Mouse (Mus musculus) heart, postnatal 14 days (tissue): ENCODE data around the gene Lrrc20. TPM values are rescaled to one million over a fixed set of nuclear protein-coding genes. Genes with fewer than 3 reads are reported as not detected.
"Not testable (repeated sequence)": the region's sequence is repeated elsewhere in the genome, so short reads cannot be mapped to it uniquely, and the experiment has no call there.

ENCODE experiments used
- DNase-seq, 2 experiments: peaks; one replicate each; pipeline ENCODE4 v3.0.0; 2021 to 2022
- intact Hi-C: fragments of 180-260 bp; cut with DNase I; formaldehyde crosslinking; loops from one replicate; pipeline ENCODE4 v1.15.1; 2025
- total RNA-seq, 2 experiments: library from RNA; stranded (reverse); gene quantifications; 2 replicates each; pipeline ENCODE4 v1.2.3; 2021

The Lrrc20 gene
- total RNA-seq, 2 experiments from 2014 or later: 24.5 to 25.8 TPM

DNA sequence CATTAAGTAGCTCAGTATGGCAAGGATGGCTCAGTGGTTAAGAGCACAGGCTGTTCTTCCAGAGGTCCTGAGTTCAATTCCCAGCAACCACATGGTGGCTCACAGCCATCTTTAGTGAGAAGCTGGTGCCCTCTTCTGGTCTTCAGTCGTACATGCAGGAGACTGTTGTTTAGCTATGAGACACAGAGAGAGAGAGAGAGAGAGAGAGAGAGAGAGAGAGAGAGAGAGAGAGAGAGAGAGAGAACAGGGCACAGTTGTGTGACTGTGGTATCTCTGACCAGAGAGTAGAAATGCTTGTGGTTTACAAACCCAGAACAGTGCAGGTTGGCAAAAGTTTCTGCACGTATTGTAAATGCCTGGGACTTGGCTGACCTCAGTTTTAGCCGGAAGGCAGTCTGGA is 148.3 kb downstream of the Lrrc20 start:
- intact Hi-C loops, DNase-seq: not testable (repeated sequence)

- no peak for DNase-seq
- intact Hi-C loops: no loop called here
Observed at GRCm38 (mm10) chr10:61624771-61625170, 149.2 kb downstream of the Lrrc20 start.

- peak; percentile 17 to 26 for DNase-seq
- intact Hi-C loops: no loop called here
Observed at GRCm38 (mm10) chr10:61625381-61626257, 150.0 kb downstream of the Lrrc20 start.

- DNase-seq: no peak
- intact Hi-C loops: no loop called here
Observed at GRCm38 (mm10) chr10:61626551-61626950, 150.9 kb downstream of the Lrrc20 start.

DNA sequence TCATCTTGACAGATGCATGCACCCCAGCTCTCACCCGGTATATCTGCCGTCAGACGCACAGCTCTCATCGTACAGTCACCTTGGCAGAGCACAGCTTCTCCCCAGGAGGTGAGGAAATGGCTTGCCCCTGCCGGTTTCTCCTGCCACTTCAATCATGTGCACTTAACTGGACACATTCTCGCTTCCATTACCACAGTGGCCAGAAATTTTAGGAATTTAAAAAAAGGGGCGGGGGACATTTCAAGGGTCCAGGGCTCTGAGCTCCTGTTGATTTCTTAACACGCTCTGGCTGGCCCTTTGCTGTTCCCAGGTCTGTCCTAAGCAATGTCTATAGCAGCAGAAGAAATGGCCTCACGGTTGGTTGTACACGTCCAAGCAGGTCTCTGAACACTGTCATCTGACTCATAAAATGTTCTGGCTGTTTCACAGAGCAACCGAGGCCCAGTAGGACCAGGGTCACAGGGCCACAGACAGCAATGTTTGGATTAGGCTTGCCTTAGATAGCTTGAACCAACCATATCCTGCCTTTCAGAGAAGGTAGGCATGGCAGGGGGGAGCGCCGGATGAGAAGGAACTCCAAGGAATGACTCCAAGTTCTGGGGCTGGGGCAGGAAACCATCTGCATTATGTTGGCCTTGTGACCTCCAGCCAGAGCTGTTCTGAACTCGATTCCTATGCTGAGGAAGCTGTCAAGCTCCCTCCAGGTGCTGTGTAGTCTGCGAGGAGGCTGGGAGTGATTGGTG is 151.8 kb downstream of the Lrrc20 start:
- DNase-seq: peak in 1 of 2 experiments; percentile 28
- intact Hi-C loops: no loop called here

DNA sequence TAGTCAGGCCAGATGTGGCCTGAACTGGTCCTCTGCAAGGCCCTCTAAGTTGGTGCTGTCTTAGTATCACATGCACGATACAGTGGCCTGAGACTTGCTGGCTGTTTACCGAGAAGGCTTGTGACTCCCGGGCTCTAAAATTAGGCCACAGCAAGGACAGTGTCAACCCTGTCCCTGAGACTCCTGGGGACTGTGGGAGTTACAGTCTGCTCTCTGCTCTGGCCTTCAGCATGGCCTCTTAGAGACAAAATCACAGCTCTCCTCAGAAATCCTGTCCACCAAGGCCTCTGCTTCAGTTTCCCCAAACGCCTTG is 152.3 kb downstream of the Lrrc20 start:
- intact Hi-C loops: no loop called here
- DNase-seq: peak in 1 of 2 experiments; percentile 57

Other genes with a start within 250 kb of the Lrrc20 start
- 1 to 10 TPM; 3.5 to 4.3 TPM for gene Adamts14, start 202.4 kb upstream of the Lrrc20 start, total RNA-seq
- gene Prf1, start 178.0 kb upstream of the Lrrc20 start, total RNA-seq: not detected
- 10 to 100 TPM; 32.0 to 36.8 TPM for gene Pald1, start 92.3 kb upstream of the Lrrc20 start, total RNA-seq
- gene Nodal, start 57.8 kb upstream of the Lrrc20 start, total RNA-seq: under 1 TPM in 1 of 2 experiments, not detected in 1; 0.10 TPM
- gene Eif4ebp2, start 23.1 kb upstream of the Lrrc20 start, total RNA-seq: 10 to 100 TPM; 75.1 to 75.5 TPM
- gene Npffr1, start 119.7 kb downstream of the Lrrc20 start, total RNA-seq: not detected
- 10 to 100 TPM; 47.1 to 47.4 TPM for gene Ppa1, start 172.8 kb downstream of the Lrrc20 start, total RNA-seq
- 100 to 1,000 TPM; 140 to 141 TPM for gene Sar1a, start 204.5 kb downstream of the Lrrc20 start, total RNA-seq
- gene Tysnd1, start 219.7 kb downstream of the Lrrc20 start, total RNA-seq: 10 to 100 TPM; 23.3 TPM
- 10 to 100 TPM; 31.3 to 34.6 TPM for gene Aifm2, start 239.5 kb downstream of the Lrrc20 start, total RNA-seq